In the genomic region with DNA sequence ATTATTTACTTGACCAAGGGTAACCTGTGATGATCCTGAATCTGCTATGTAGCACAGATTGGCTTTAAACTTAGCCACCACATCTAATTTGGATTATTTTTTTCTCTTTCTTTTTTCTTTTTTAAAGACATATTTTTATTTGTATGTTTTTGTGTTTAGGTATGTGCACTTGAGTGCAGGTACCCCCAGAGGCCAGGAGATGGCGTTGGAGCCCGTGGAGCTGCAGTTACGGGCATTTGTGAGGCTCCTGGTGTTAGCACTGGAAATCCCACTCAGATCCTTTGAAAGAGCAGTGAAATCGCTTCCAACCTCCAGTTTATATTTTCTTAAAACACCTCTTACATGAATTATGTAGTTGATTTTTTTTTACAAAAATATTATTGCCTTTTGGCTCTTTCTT, we compare ENCODE assay signal across 23 mouse cellular contexts.
A peak's percentile ranks its signal among the peaks of the same experiment; 100 is the strongest.
DNase-seq lines count a peak whose midpoint lies in the region; ATAC-seq and TF ChIP-seq lines count a peak whose summit lies in the region.
"Had no signal": no experiment of that assay in that cellular context is flagged by ENCODE, and none has a peak within 500 bp of the region (broad histone marks: within the 10 kb centered on the region; RNA-seq: fewer than 3 reads in every experiment).

No protein-coding gene starts in this region.

- peaks cover 1% of the 10 kb centered on the region; the same call in 1 of the 2 replicates for H3K4me1 ChIP-seq in kidney, adult 2 months (ENCODE audit: control insufficient read depth, insufficient read depth, low read length)
- peaks cover 3% of the 10 kb centered on the region; the same call in 1 of the 2 replicates for H3K4me1 ChIP-seq in liver, postnatal 0 days (ENCODE audit: insufficient read depth)
- peaks cover 12% of the 10 kb centered on the region for H3K4me1 ChIP-seq in liver, embryonic 12.5 days

- no peaks in the 10 kb centered on the region for H3K36me3 ChIP-seq in kidney, adult 2 months (ENCODE audit: control insufficient read depth, insufficient read depth, low read length)
- H3K36me3 ChIP-seq in liver, postnatal 0 days (replicated peaks; ENCODE audit: insufficient read depth, low read length), result no peaks in the 10 kb centered on the region
- no peaks in the 10 kb centered on the region for H3K36me3 ChIP-seq in liver, embryonic 12.5 days
- H3K36me3 ChIP-seq: hindbrain, embryonic 12.5 days; limb, embryonic 15.5 days; midbrain, embryonic 12.5 days had no signal

- TF ChIP-seq EP300 in liver, postnatal 0 days (IDR thresholded peaks at IDR 0.05; ENCODE audit: low read depth), result no peak

- H3K4me2 ChIP-seq in liver, postnatal 0 days (ENCODE audit: low read depth, low read length), result no peak overlapping the region
- H3K4me2 ChIP-seq in liver, embryonic 12.5 days, result no peak overlapping the region
- H3K4me2 ChIP-seq: hindbrain, embryonic 12.5 days; limb, embryonic 15.5 days; lung, embryonic 14.5 days; midbrain, embryonic 12.5 days had no signal

- H3K4me3 ChIP-seq in kidney, adult 2 months (ENCODE audit: insufficient read depth, low read depth, low read length), result no peak overlapping the region
- H3K4me3 ChIP-seq in liver, postnatal 0 days (ENCODE audit: low read depth, low read length), result no peak overlapping the region
- H3K4me3 ChIP-seq in liver, embryonic 12.5 days, result no peak overlapping the region
- H3K4me3 ChIP-seq: hindbrain, embryonic 12.5 days; limb, embryonic 15.5 days; midbrain, embryonic 12.5 days had no signal

- 90% methylated on average over 4 of the region's 4 CpGs for WGBS in kidney, adult 2 months
- WGBS in liver, postnatal 0 days (ENCODE audit: insufficient replicate concordance), result 88% methylated on average over 4 of the region's 4 CpGs
- WGBS in liver, embryonic 12.5 days (ENCODE audit: insufficient replicate concordance), result 75% methylated on average over 4 of the region's 4 CpGs

- 0 out of 2 replicates have a peak, but pooled peaks have one; percentile 8 for TF ChIP-seq CTCF in kidney, adult 2 months (conservative IDR thresholded peaks at IDR 0.05; ENCODE audit: insufficient read depth, insufficient read length, low read depth, low read length)
- 0 out of 2 replicates have a peak, but pooled peaks have one; percentile 13 for TF ChIP-seq CTCF in liver, postnatal 0 days (IDR thresholded peaks at IDR 0.05; ENCODE audit: low read depth)

- no peaks in the 10 kb centered on the region for H3K27me3 ChIP-seq in kidney, adult 2 months (replicated peaks; ENCODE audit: control insufficient read depth, insufficient read depth, low read length)
- H3K27me3 ChIP-seq in liver, postnatal 0 days (ENCODE audit: insufficient read depth, low read length), result no peaks in the 10 kb centered on the region
- H3K27me3 ChIP-seq in liver, embryonic 12.5 days (replicated peaks), result no peaks in the 10 kb centered on the region
- H3K27me3 ChIP-seq: CH12.LX; hindbrain, embryonic 12.5 days; limb, embryonic 15.5 days; midbrain, embryonic 12.5 days had no signal

- TF ChIP-seq POLR2A in kidney, adult 2 months (IDR thresholded peaks at IDR 0.05; ENCODE audit: low read depth, low read length), result no peak

- no peak for DNase-seq in kidney, adult 2 months
- DNase-seq in kidney, postnatal 36 days, result no peak
- no peak for DNase-seq in liver, postnatal 0 days
- DNase-seq in R1 (ENCODE audit: low read depth, low spot score), result peak; percentile 67
- no peak for DNase-seq in urinary bladder, adult 2 months (ENCODE audit: low spot score)
- no peak for DNase-seq in urinary bladder, postnatal 4 days (ENCODE audit: low spot score in 2 of 2)
- DNase-seq: adrenal gland, adult 2 months; B cell, adult 2 months; cerebellum, adult 18-20 months; cerebellum, postnatal 36 days; embryo, embryonic 11 days; gastrocnemius, postnatal 25 days; heart, adult 18-20 months; kidney, adult 8-10 months; kidney, postnatal 25 days; lung, embryonic 14.5 days had no signal

- no peak overlapping the region for H3K27ac ChIP-seq in kidney, adult 2 months (ENCODE audit: insufficient read depth, low read depth, low read length)
- no peak overlapping the region for H3K27ac ChIP-seq in liver, postnatal 0 days (ENCODE audit: low read depth)
- no peak overlapping the region for H3K27ac ChIP-seq in liver, embryonic 12.5 days
- H3K27ac ChIP-seq: hindbrain, embryonic 12.5 days; midbrain, embryonic 12.5 days had no signal

- H3K9ac ChIP-seq in liver, postnatal 0 days (replicated peaks), result no peak overlapping the region
- no peak overlapping the region for H3K9ac ChIP-seq in liver, embryonic 12.5 days
- H3K9ac ChIP-seq: hindbrain, embryonic 12.5 days; limb, embryonic 15.5 days; lung, embryonic 14.5 days; midbrain, embryonic 12.5 days had no signal

- ATAC-seq in liver, postnatal 0 days, result no peak
- no peak for ATAC-seq in liver, embryonic 12.5 days
- ATAC-seq: forebrain, embryonic 16.5 days; inflammation-experienced regulatory T-cells, adult 6 months had no signal

- no peaks in the 10 kb centered on the region for H3K9me3 ChIP-seq in liver, postnatal 0 days (ENCODE audit: low read length)
- no peaks in the 10 kb centered on the region for H3K9me3 ChIP-seq in liver, embryonic 12.5 days (replicated peaks)
- H3K9me3 ChIP-seq: hindbrain, embryonic 12.5 days; limb, embryonic 15.5 days; midbrain, embryonic 12.5 days had no signal
